Mouse (Mus musculus) thymus, adult 2 months (tissue): Measurements from ENCODE around the gene Npff.

Experiments used
- CTCF ChIP-seq: fragments of 200-500 bp; IDR thresholded peaks from 2 replicates; pipeline ENCODE4 v1.5.1; 2012; ENCODE audit warnings: mild to moderate bottlenecking, control low read depth, low read length, moderate library complexity, borderline replicate concordance; ENCODE audit not compliant: control insufficient read depth, poor library complexity, insufficient read depth; ENCODE audit errors: extremely low read depth
- POLR2A ChIP-seq: fragments of 200-500 bp; IDR thresholded peaks from 2 replicates; pipeline ENCODE4 v1.6.1; 2012; ENCODE audit warnings: mild to moderate bottlenecking, low read length, control low read depth, moderate library complexity; ENCODE audit not compliant: control insufficient read depth, poor library complexity, insufficient read depth; ENCODE audit errors: extremely low read depth

GRCm38 (mm10) chr15:102546677-102547427 lies 22.1 kb upstream of the Npff start:
- TF ChIP-seq CTCF (no peak), POLR2A (no peak)
